Mouse (Mus musculus) hindbrain, postnatal 0 days (tissue): Measurements from ENCODE around the gene Kcnd3. TPM values are rescaled to one million over a fixed set of nuclear protein-coding genes. Genes with fewer than 3 reads are reported as not detected.

Experiments
- ATAC-seq: fragments of 200-750 bp; cut with Nextera tagmentation; 2 replicates; pipeline ENCODE4 v1.8.0; 2017; ENCODE audit warnings: mild to moderate bottlenecking, moderate TSS enrichment, moderate library complexity
- DNase-seq: peaks from one replicate; pipeline ENCODE4 v3.0.0-alpha.2; 2015; ENCODE audit warnings: low spot score
- H3K27ac ChIP-seq: fragments of 300-500 bp; sonication (generic); 2 replicates; pipeline ENCODE4 v1.5.1; 2014; ENCODE audit warnings: mild to moderate bottlenecking
- H3K27me3 ChIP-seq: fragments of 300-500 bp; sonication (generic); 2 replicates; pipeline ENCODE4 v1.6.1; 2014; ENCODE audit warnings: low read length, mixed read lengths; ENCODE audit not compliant: insufficient read depth
- H3K36me3 ChIP-seq: fragments of 300-500 bp; sonication (generic); 2 replicates; pipeline ENCODE4 v1.6.1; 2014; ENCODE audit warnings: low read length, mixed read lengths; ENCODE audit not compliant: insufficient read depth
- H3K4me1 ChIP-seq: fragments of 300-500 bp; sonication (generic); 2 replicates; pipeline ENCODE4 v1.6.1; 2014; ENCODE audit warnings: antibody characterized with exemption, low read length, mixed read lengths; ENCODE audit not compliant: insufficient read depth
- H3K4me2 ChIP-seq: fragments of 300-500 bp; sonication (generic); 2 replicates; pipeline ENCODE4 v1.6.1; 2014; ENCODE audit warnings: low read depth, mild to moderate bottlenecking, low read length, moderate library complexity, mixed read lengths
- H3K4me3 ChIP-seq: fragments of 300-500 bp; sonication (generic); 2 replicates; pipeline ENCODE4 v1.5.1; 2014; ENCODE audit warnings: low read length
- H3K9ac ChIP-seq: fragments of 300-500 bp; sonication (generic); replicated peaks from 2 replicates; pipeline ENCODE4 v1.6.1; 2014; ENCODE audit warnings: mild to moderate bottlenecking, low read length, moderate library complexity, mixed read lengths
- H3K9me3 ChIP-seq: fragments of 300-500 bp; sonication (generic); 2 replicates; pipeline ENCODE4 v1.6.1; 2016; ENCODE audit warnings: low read length, mixed read lengths
- CTCF ChIP-seq: IDR thresholded peaks from 2 replicates; pipeline ENCODE4 v1.5.1; 2016; ENCODE audit warnings: antibody characterized with exemption, control low read depth, low read depth
- WGBS: fragments of 180-500 bp; shearing (Covaris S2); extraction: QIAGEN DNeasy Blood & Tissue Kit; methylation state at CpG from one replicate; pipeline ENCODE4 v1.1.7; 2014; 5-methylcytosine and 5-hydroxymethylcytosine counted together
- polyA plus RNA-seq: library from polyadenylated mRNA; unstranded; fragments of >200 nt; fragmentation: Nextera tagmentation; extraction: Ambion mirVana; gene quantifications from 2 replicates; pipeline ENCODE4 v1.2.1, GENCODE M21; 2015
- total RNA-seq: library from RNA; depleted of rRNA; stranded (reverse); fragments of >200 nt; gene quantifications from 2 replicates; pipeline ENCODE4 v1.2.3, GENCODE M21; 2014

Kcnd3 gene
- total and polyA plus RNA-seq, 2 experiments from 2014 or later = 8.6 to 71.8 TPM

DNA sequence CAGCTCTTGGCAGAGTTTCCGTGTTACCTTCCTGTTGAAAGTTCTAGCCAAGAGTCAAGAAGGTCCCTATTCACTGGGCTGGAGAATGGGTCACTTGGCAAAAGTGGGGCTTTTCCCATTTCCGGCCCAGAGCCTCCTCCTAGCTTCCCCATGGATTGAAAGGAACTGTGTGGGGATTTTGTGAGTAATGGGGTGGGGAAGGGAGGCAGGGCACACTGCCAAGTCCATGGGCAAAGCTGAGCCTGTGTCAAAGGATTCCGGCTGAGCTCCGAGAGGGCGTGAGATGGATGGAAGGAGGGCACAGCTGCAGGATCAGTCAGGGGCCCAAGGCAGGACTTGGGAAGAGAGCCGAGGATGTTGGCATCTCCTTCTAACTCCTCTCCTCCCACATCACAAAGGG, 258.1 kb downstream of the Kcnd3 start:
- no peak overlapping the region for H3K4me3 ChIP-seq
- H3K36me3 ChIP-seq = no peaks in the 10 kb centered on the region
- 25% methylated on average over 6 of the region's 6 CpGs for WGBS
- no peak overlapping the region for H3K9ac ChIP-seq
- H3K4me2 ChIP-seq = no peak overlapping the region
- no peak for TF ChIP-seq CTCF
- peak; percentile 66 for ATAC-seq
- H3K4me1 ChIP-seq = peaks cover 16% of the 10 kb centered on the region
- peak overlapping the region; percentile 67 for H3K27ac ChIP-seq
- H3K27me3 ChIP-seq = no peaks in the 10 kb centered on the region
- peak; percentile 87 for DNase-seq
- no peaks in the 10 kb centered on the region for H3K9me3 ChIP-seq

DNA sequence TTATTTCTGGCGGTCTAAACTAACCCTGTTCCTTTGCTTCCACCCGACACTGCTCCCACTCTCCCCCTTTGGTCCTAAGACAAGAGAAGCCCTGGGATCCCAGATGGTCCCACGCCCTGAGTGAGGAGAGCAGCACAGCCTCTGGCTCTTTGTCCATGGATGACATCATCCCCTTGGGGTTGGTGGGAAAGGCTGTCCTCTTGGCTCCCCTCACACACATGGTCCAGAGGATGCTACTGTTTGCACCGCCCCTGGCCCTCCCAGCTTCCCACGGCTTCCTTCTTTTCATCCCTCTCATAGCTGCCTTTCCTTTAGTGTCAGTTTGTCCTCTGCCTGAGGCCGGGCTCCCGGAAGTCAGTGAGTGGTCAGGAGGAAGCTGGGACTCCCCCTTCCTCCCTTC, 259.6 kb downstream of the Kcnd3 start:
- Histone ChIP-seq H3K4me1 (peaks cover 27% of the 10 kb centered on the region), H3K27ac (peak overlapping the region; percentile 54; the same call in 1 of the 2 replicates), H3K9me3 (no peaks in the 10 kb centered on the region), H3K36me3 (no peaks in the 10 kb centered on the region), H3K4me2 (no peak overlapping the region), H3K27me3 (no peaks in the 10 kb centered on the region), H3K9ac (no peak overlapping the region), H3K4me3 (no peak overlapping the region)
- ATAC-seq (peak; percentile 53), DNase-seq (peak; percentile 64)
- 38% methylated on average over 7 of the region's 7 CpGs for WGBS
- TF ChIP-seq CTCF = no peak

DNA sequence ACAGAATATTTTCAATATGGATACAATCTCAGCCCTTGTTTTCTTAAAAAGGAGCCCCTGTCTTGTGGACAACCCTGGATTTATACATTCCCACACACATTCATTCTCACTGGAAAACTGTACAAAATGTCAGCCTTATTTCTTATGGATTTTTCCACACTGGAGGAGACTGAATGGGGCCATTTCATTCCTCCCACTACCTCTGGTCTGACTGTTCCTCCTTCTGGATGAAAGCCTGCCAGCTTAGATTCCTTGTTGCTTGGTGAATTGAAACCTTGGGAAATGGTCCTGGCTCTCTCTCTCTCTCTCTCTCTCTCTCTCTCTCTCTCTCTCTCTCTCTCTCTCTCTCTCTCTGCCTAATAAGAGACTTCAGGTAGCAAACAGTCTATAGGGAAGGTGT, 260.7 kb downstream of the Kcnd3 start:
- no peaks in the 10 kb centered on the region for H3K27me3 ChIP-seq
- no peak for TF ChIP-seq CTCF
- H3K4me1 ChIP-seq = peaks cover 29% of the 10 kb centered on the region
- H3K27ac ChIP-seq = no peak overlapping the region
- no peak overlapping the region for H3K4me2 ChIP-seq
- no peaks in the 10 kb centered on the region for H3K36me3 ChIP-seq
- no peak for ATAC-seq
- no peak overlapping the region for H3K4me3 ChIP-seq
- H3K9me3 ChIP-seq = no peaks in the 10 kb centered on the region
- no peak for DNase-seq
- no peak overlapping the region for H3K9ac ChIP-seq

DNA sequence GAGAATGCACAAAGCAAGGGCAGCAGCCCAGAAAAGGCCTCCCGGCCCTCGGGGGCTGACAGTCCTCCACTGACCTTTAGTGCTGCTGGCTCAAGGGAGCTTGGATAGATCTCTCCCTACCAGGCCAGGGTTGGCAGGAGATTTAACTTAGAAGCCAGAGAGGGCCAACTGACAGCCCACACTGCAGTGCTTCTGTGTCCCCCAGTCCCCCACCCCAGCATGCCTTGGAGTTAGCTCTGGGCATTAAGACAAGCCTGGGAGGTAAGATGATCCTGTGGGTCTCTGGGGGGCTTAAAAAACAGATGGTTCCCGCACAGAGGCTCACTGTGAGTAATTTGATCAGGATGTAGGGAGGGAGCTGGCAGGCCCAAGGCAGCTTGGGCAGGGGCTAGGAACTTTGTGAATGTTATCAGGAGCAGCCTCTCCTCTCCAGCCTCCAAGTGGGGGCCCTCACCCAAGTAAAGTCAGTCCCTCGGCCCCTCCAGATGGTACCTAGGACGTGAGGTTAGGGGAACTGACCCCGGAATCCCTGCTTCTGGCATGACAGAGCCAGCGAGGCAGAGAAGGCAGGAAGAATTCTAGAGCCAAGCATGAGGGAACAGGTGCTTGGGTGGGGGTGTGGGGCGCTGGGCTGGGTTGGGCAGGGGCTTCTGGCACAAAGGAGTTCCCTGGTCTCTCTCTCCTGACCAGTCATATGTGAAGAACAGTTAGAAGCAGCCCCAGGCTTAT, 262.1 kb downstream of the Kcnd3 start:
- Histone ChIP-seq H3K9ac (no peak overlapping the region), H3K4me3 (no peak overlapping the region), H3K27me3 (no peaks in the 10 kb centered on the region), H3K9me3 (no peaks in the 10 kb centered on the region), H3K4me1 (peaks cover 33% of the 10 kb centered on the region), H3K36me3 (no peaks in the 10 kb centered on the region), H3K27ac (peak overlapping the region; percentile 76), H3K4me2 (no peak overlapping the region)
- TF ChIP-seq CTCF = no peak
- WGBS = 20% methylated on average over 8 of the region's 8 CpGs
- peak; percentile 68 for ATAC-seq
- DNase-seq = peak; percentile 79

DNA sequence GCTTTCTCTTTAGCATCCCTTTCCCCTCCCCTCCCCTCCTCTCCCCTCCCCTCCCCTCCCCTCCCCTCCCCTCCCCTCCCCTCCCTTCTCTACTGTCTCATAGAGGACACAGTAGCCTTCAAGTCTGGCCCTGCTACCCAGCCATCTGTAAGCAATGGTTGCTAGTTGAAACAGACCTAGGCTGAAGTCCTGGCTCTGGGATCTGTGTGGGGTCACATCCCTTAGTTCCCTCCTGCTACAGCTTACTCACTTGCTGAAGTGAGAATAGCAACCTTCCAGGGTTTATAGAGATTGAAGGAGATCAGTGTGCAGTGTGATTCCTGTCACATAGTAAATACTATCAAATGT, 262.7 kb downstream of the Kcnd3 start:
- Histone ChIP-seq H3K4me2 (no peak overlapping the region), H3K36me3 (no peaks in the 10 kb centered on the region), H3K9me3 (no peaks in the 10 kb centered on the region), H3K27me3 (no peaks in the 10 kb centered on the region), H3K9ac (no peak overlapping the region), H3K4me1 (peaks cover 33% of the 10 kb centered on the region), H3K27ac (no peak overlapping the region; the same call in 1 of the 2 replicates), H3K4me3 (no peak overlapping the region)
- TF ChIP-seq CTCF = no peak
- ATAC-seq (no peak), DNase-seq (no peak)

DNA sequence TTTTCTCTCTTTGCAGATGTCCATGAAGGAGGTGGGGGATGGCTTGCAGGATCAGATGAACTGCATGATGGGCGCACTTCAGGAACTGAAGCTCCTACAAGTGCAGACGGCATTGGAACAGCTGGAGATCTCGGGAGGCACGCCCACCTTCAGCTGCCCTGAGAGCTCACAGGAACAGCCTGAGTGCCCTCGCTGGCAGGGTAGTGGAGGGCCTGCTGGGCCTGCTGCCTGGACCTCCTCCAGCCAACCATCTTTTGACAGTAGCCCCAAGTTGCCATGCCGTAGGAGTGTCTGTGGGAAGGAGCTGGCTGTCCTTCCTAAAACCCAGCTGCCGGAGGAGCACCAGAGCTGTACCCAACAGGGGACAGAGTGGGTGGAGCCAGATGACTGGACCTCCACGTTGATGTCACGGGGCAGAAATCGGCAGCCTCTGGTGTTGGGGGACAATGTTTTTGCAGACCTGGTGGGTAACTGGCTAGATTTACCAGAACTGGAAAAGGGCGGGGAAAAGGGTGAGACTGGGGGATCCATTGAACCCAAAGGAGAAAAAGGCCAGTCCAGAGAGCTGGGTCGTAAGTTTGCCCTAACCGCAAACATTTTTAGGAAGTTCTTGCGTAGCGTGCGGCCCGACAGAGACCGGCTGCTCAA, 264.3 kb downstream of the Kcnd3 start:
- WGBS = 55% methylated on average over 18 of the region's 18 CpGs
- H3K9ac ChIP-seq = no peak overlapping the region
- no peaks in the 10 kb centered on the region for H3K9me3 ChIP-seq
- DNase-seq (peak; percentile 64), ATAC-seq (peak; percentile 36; the same call in 1 of the 2 replicates)
- no peak overlapping the region for H3K27ac ChIP-seq
- no peaks in the 10 kb centered on the region for H3K36me3 ChIP-seq
- no peak overlapping the region for H3K4me3 ChIP-seq
- TF ChIP-seq CTCF = no peak
- H3K4me1 ChIP-seq = peaks cover 26% of the 10 kb centered on the region
- no peaks in the 10 kb centered on the region for H3K27me3 ChIP-seq
- no peak overlapping the region for H3K4me2 ChIP-seq
